Mouse (Mus musculus) liver, embryonic 13.5 days (tissue): ENCODE measurements at regions not wholly inside any gene's neighbourhood (a gene's known extent, or its start where the extent isn't known, plus 50 kb on each side); places are given as distances from the start of the nearest gene placed in this dataset.

Experiments
- ATAC-seq: fragments of 200-750 bp; cut with Nextera tagmentation; 2 replicates; pipeline ENCODE4 v1.8.0; 2017; ENCODE audit warnings: low read depth, mild to moderate bottlenecking, moderate number of reproducible peaks, moderate library complexity
- DNase-seq: peaks from one replicate; pipeline ENCODE4 v3.0.0; 2022
- H3K27ac ChIP-seq: fragments of 300-500 bp; sonication (generic); 2 replicates; pipeline ENCODE4 v1.5.1; 2015; ENCODE audit warnings: moderate library complexity, mild to moderate bottlenecking, inconsistent platforms
- H3K27me3 ChIP-seq: fragments of 300-500 bp; sonication (generic); 2 replicates; pipeline ENCODE4 v1.6.1; 2015; ENCODE audit warnings: mild to moderate bottlenecking, inconsistent platforms
- H3K36me3 ChIP-seq: fragments of 300-500 bp; sonication (generic); 2 replicates; pipeline ENCODE4 v1.6.1; 2015; ENCODE audit warnings: mild to moderate bottlenecking, inconsistent platforms
- H3K4me1 ChIP-seq: fragments of 300-500 bp; sonication (generic); replicated peaks from 2 replicates; pipeline ENCODE4 v1.6.1; 2015; ENCODE audit warnings: inconsistent platforms
- H3K4me2 ChIP-seq: fragments of 300-500 bp; sonication (generic); 2 replicates; pipeline ENCODE4 v1.6.1; 2015; ENCODE audit warnings: inconsistent platforms, mild to moderate bottlenecking, moderate library complexity
- H3K4me3 ChIP-seq: fragments of 300-500 bp; sonication (generic); replicated peaks from 2 replicates; pipeline ENCODE4 v1.5.1; 2015; ENCODE audit warnings: mild to moderate bottlenecking, inconsistent platforms
- H3K9ac ChIP-seq: fragments of 300-500 bp; sonication (generic); 2 replicates; pipeline ENCODE4 v1.6.1; 2015; ENCODE audit warnings: mild to moderate bottlenecking, inconsistent platforms
- H3K9me3 ChIP-seq: fragments of 300-500 bp; sonication (generic); replicated peaks from 2 replicates; pipeline ENCODE4 v1.6.1; 2016; ENCODE audit warnings: inconsistent platforms
- WGBS: fragments of 180-500 bp; shearing (Covaris S2); methylation state at CpG from one replicate; pipeline ENCODE4 v1.1.7; 2015; ENCODE audit not compliant: insufficient replicate concordance; 5-methylcytosine and 5-hydroxymethylcytosine counted together

GRCm38 (mm10) chr16:49332107-49332722 is 274.9 kb downstream of the Myh15 start:
- no peak for DNase-seq
- no peak overlapping the region for H3K27ac ChIP-seq
- H3K36me3 ChIP-seq, result no peaks in the 10 kb centered on the region
- H3K4me1 ChIP-seq, result no peaks in the 10 kb centered on the region
- H3K27me3 ChIP-seq, result no peaks in the 10 kb centered on the region
- no peaks in the 10 kb centered on the region for H3K9me3 ChIP-seq
- H3K9ac ChIP-seq, result no peak overlapping the region
- H3K4me2 ChIP-seq, result no peak overlapping the region
- H3K4me3 ChIP-seq, result no peak overlapping the region
- no peak for ATAC-seq
- WGBS, result 68% methylated on average over 4 of the region's 5 CpGs

GRCm38 (mm10) chr16:49335916-49336315 is 278.6 kb downstream of the Myh15 start:
- no peaks in the 10 kb centered on the region for H3K36me3 ChIP-seq
- no peaks in the 10 kb centered on the region for H3K27me3 ChIP-seq
- 27% methylated on average over 2 of the region's 2 CpGs for WGBS
- no peak overlapping the region for H3K27ac ChIP-seq
- H3K9me3 ChIP-seq, result no peaks in the 10 kb centered on the region
- no peak for ATAC-seq
- DNase-seq, result no peak
- no peak overlapping the region for H3K4me2 ChIP-seq
- H3K9ac ChIP-seq, result no peak overlapping the region
- no peak overlapping the region for H3K4me3 ChIP-seq
- no peaks in the 10 kb centered on the region for H3K4me1 ChIP-seq

- Histone ChIP-seq H3K36me3 (no peaks in the 10 kb centered on the region), H3K4me1 (no peaks in the 10 kb centered on the region), H3K27me3 (no peaks in the 10 kb centered on the region), H3K9ac (no peak overlapping the region), H3K4me3 (no peak overlapping the region), H3K27ac (no peak overlapping the region), H3K4me2 (no peak overlapping the region), H3K9me3 (no peaks in the 10 kb centered on the region)
- 73% methylated on average over 1 of the region's 1 CpGs for WGBS
- ATAC-seq, result no peak
- no peak for DNase-seq
Measured at GRCm38 (mm10) chr16:49337948-49338347, 280.7 kb downstream of the Myh15 start.

GRCm38 (mm10) chr16:49358404-49358803 is 301.1 kb downstream of the Myh15 start:
- no peaks in the 10 kb centered on the region for H3K4me1 ChIP-seq
- no peaks in the 10 kb centered on the region for H3K9me3 ChIP-seq
- no peak overlapping the region for H3K4me2 ChIP-seq
- H3K4me3 ChIP-seq, result no peak overlapping the region
- DNase-seq, result no peak
- ATAC-seq, result no peak
- no peak overlapping the region for H3K27ac ChIP-seq
- WGBS, result 53% methylated on average over 3 of the region's 3 CpGs
- H3K27me3 ChIP-seq, result no peaks in the 10 kb centered on the region
- no peak overlapping the region for H3K9ac ChIP-seq
- no peaks in the 10 kb centered on the region for H3K36me3 ChIP-seq

- no peak for DNase-seq
- WGBS, result 49% methylated on average over 1 of the region's 1 CpGs
- Histone ChIP-seq H3K4me3 (no peak overlapping the region), H3K9me3 (no peaks in the 10 kb centered on the region), H3K27me3 (no peaks in the 10 kb centered on the region), H3K27ac (no peak overlapping the region), H3K9ac (no peak overlapping the region), H3K36me3 (no peaks in the 10 kb centered on the region), H3K4me2 (no peak overlapping the region), H3K4me1 (no peaks in the 10 kb centered on the region)
- no peak for ATAC-seq
Measured at GRCm38 (mm10) chr16:49361731-49362130, 304.4 kb downstream of the Myh15 start.

- Histone ChIP-seq H3K4me2 (no peak overlapping the region), H3K27ac (no peak overlapping the region), H3K4me1 (no peaks in the 10 kb centered on the region), H3K9ac (no peak overlapping the region), H3K27me3 (no peaks in the 10 kb centered on the region), H3K36me3 (no peaks in the 10 kb centered on the region), H3K9me3 (no peaks in the 10 kb centered on the region), H3K4me3 (no peak overlapping the region)
- DNase-seq, result no peak
- WGBS, result 71% methylated on average over 9 of the region's 9 CpGs
- no peak for ATAC-seq
Measured at GRCm38 (mm10) chr16:49369450-49369849, 312.2 kb downstream of the Myh15 start.

GRCm38 (mm10) chr16:49375108-49375507 is 317.8 kb downstream of the Myh15 start:
- Histone ChIP-seq H3K4me1 (no peaks in the 10 kb centered on the region), H3K36me3 (no peaks in the 10 kb centered on the region), H3K4me3 (no peak overlapping the region), H3K4me2 (no peak overlapping the region), H3K9me3 (no peaks in the 10 kb centered on the region), H3K27ac (no peak overlapping the region), H3K9ac (no peak overlapping the region), H3K27me3 (no peaks in the 10 kb centered on the region)
- DNase-seq (no peak), ATAC-seq (no peak)
- WGBS, result 49% methylated on average over 4 of the region's 4 CpGs

- ATAC-seq (no peak), DNase-seq (no peak)
- H3K27me3 ChIP-seq, result no peaks in the 10 kb centered on the region
- no peak overlapping the region for H3K27ac ChIP-seq
- H3K9ac ChIP-seq, result no peak overlapping the region
- H3K4me1 ChIP-seq, result no peaks in the 10 kb centered on the region
- no peaks in the 10 kb centered on the region for H3K9me3 ChIP-seq
- H3K36me3 ChIP-seq, result no peaks in the 10 kb centered on the region
- no peak overlapping the region for H3K4me2 ChIP-seq
- no peak overlapping the region for H3K4me3 ChIP-seq
Measured at GRCm38 (mm10) chr16:49378917-49379473, 320.0 kb upstream of the Ift57 start.

- Histone ChIP-seq H3K27me3 (no peaks in the 10 kb centered on the region), H3K36me3 (no peaks in the 10 kb centered on the region), H3K27ac (no peak overlapping the region), H3K9ac (no peak overlapping the region), H3K4me1 (no peaks in the 10 kb centered on the region), H3K9me3 (no peaks in the 10 kb centered on the region), H3K4me2 (no peak overlapping the region), H3K4me3 (no peak overlapping the region)
- no peak for ATAC-seq
- WGBS, result 57% methylated on average over 4 of the region's 4 CpGs
- DNase-seq, result no peak
Measured at GRCm38 (mm10) chr16:49388135-49388534, 310.9 kb upstream of the Ift57 start.

GRCm38 (mm10) chr16:49407956-49408795 is 290.9 kb upstream of the Ift57 start:
- DNase-seq (no peak), ATAC-seq (no peak)
- H3K4me1 ChIP-seq, result no peaks in the 10 kb centered on the region; the same call in 1 of the 2 replicates
- 0 out of 2 replicates have a peak overlapping the region, but pooled peaks have one; percentile 12 for H3K4me2 ChIP-seq
- no peaks in the 10 kb centered on the region for H3K36me3 ChIP-seq
- H3K4me3 ChIP-seq, result no peak overlapping the region
- H3K27ac ChIP-seq, result no peak overlapping the region
- H3K9ac ChIP-seq, result no peak overlapping the region
- 25% methylated on average over 16 of the region's 16 CpGs for WGBS
- H3K27me3 ChIP-seq, result no peaks in the 10 kb centered on the region
- H3K9me3 ChIP-seq, result no peaks in the 10 kb centered on the region

GRCm38 (mm10) chr16:49409235-49409634 is 289.8 kb upstream of the Ift57 start:
- Histone ChIP-seq H3K27me3 (no peaks in the 10 kb centered on the region), H3K9ac (no peak overlapping the region), H3K36me3 (no peaks in the 10 kb centered on the region), H3K27ac (no peak overlapping the region), H3K4me3 (no peak overlapping the region), H3K4me2 (no peak overlapping the region), H3K4me1 (no peaks in the 10 kb centered on the region; the same call in 1 of the 2 replicates), H3K9me3 (no peaks in the 10 kb centered on the region)
- ATAC-seq, result no peak
- DNase-seq, result no peak
- 76% methylated on average over 4 of the region's 4 CpGs for WGBS
